Mouse (Mus musculus) MEL (cell line): ENCODE data around the gene Dennd4a. TPM values are rescaled to one million over a fixed set of nuclear protein-coding genes. Genes with fewer than 3 reads are reported as not detected.

Experiments used
- DNase-seq: peaks from one replicate; pipeline ENCODE4 v3.0.0; 2011; ENCODE audit warnings: low read depth, low spot score
- H3K27ac ChIP-seq: 2 replicates; pipeline ENCODE4 v1.5.1; 2012; ENCODE audit warnings: low read depth, mild to moderate bottlenecking, control low read depth, low read length, moderate library complexity; ENCODE audit not compliant: control insufficient read depth
- H3K27me3 ChIP-seq, 2 experiments: fragments of 150-350 bp in 1 of 2; sonication (generic) in 1 of 2; 2 replicates each; pipeline ENCODE4 v1.6.1; 2012; ENCODE audit warnings: low read length in 2 of 2, mild to moderate bottlenecking in 2 of 2, improper control_type of control experiment in 1 of 2, moderate library complexity in 1 of 2; ENCODE audit not compliant: insufficient read depth in 2 of 2, control insufficient read depth in 1 of 2
- H3K36me3 ChIP-seq, 2 experiments: 2 replicates each; pipeline ENCODE4 v1.6.1; 2012 to 2014; ENCODE audit warnings: low read length in 2 of 2, improper control_type of control experiment in 1 of 2, inconsistent platforms in 1 of 2, mild to moderate bottlenecking in 1 of 2; ENCODE audit not compliant: insufficient read depth in 2 of 2, control insufficient read depth in 1 of 2
- H3K4me1 ChIP-seq, 2 experiments: fragments of 150-350 bp in 1 of 2; sonication (generic) in 1 of 2; 2 replicates each; pipeline ENCODE4 v1.6.1; 2012; ENCODE audit warnings: low read length in 2 of 2, improper control_type of control experiment in 1 of 2, mild to moderate bottlenecking in 1 of 2; ENCODE audit not compliant: insufficient read depth in 2 of 2, control insufficient read depth in 1 of 2
- H3K4me3 ChIP-seq, 2 experiments: fragments of 150-350 bp in 1 of 2; sonication (generic) in 1 of 2; 2 replicates each; pipeline ENCODE4 v1.5.1; 2012; ENCODE audit warnings: low read depth in 2 of 2, low read length in 2 of 2, mild to moderate bottlenecking in 2 of 2, moderate library complexity in 2 of 2, control low read depth in 1 of 2, improper control_type of control experiment in 1 of 2; ENCODE audit not compliant: control insufficient read depth in 1 of 2, insufficient read depth in 1 of 2
- H3K79me2 ChIP-seq: 2 replicates; pipeline ENCODE4 v1.6.1; 2012; ENCODE audit warnings: mild to moderate bottlenecking, low read length, moderate library complexity; ENCODE audit not compliant: control insufficient read depth, poor library complexity, insufficient read depth
- H3K9ac ChIP-seq: 2 replicates; pipeline ENCODE4 v1.6.1; 2012; ENCODE audit warnings: low read depth, mild to moderate bottlenecking, control low read depth, low read length, moderate library complexity; ENCODE audit not compliant: control insufficient read depth, poor library complexity, severe bottlenecking
- H3K9me3 ChIP-seq: fragments of 150-350 bp; sonication (generic); replicated peaks from 2 replicates; pipeline ENCODE4 v1.6.1; 2012; ENCODE audit warnings: mild to moderate bottlenecking, low read length, improper control_type of control experiment, moderate library complexity; ENCODE audit not compliant: insufficient read depth
- BHLHE40 ChIP-seq: IDR thresholded peaks from 2 replicates; pipeline ENCODE4 v1.6.1; 2012; ENCODE audit warnings: low read depth, mild to moderate bottlenecking, inconsistent platforms, low read length, improper control_type of control experiment, borderline replicate concordance
- CHD2 ChIP-seq: IDR thresholded peaks from 2 replicates; pipeline ENCODE4 v1.6.1; 2011; ENCODE audit warnings: low read length, improper control_type of control experiment
- CTCF ChIP-seq, 3 experiments: IDR thresholded peaks in 2 of 3; conservative IDR thresholded peaks in 1 of 3; 2 replicates each; pipeline ENCODE4 v1.5.1; 2011 to 2012; ENCODE audit warnings: low read length in 3 of 3, low read depth in 2 of 3, mild to moderate bottlenecking in 2 of 3, improper control_type of control experiment in 1 of 3, inconsistent platforms in 1 of 3, mixed read lengths in 1 of 3, moderate library complexity in 1 of 3; ENCODE audit not compliant: control insufficient read depth in 1 of 3, insufficient read depth in 1 of 3, poor library complexity in 1 of 3, severe bottlenecking in 1 of 3
- ETS1 ChIP-seq: IDR thresholded peaks from 2 replicates; pipeline ENCODE4 v1.6.1; 2012; ENCODE audit warnings: low read depth, mild to moderate bottlenecking, inconsistent platforms, low read length, improper control_type of control experiment, moderate library complexity
- GATA1 ChIP-seq: IDR thresholded peaks from 2 replicates; pipeline ENCODE4 v1.6.1; 2011; ENCODE audit warnings: low read depth, low read length, improper control_type of control experiment
- KAT2A ChIP-seq: conservative IDR thresholded peaks from 2 replicates; pipeline ENCODE4 v1.6.1; 2012; ENCODE audit warnings: low read depth, low read length, improper control_type of control experiment, inconsistent platforms
- MAZ ChIP-seq: IDR thresholded peaks from 2 replicates; pipeline ENCODE4 v1.6.1; 2012; ENCODE audit warnings: low read depth, mild to moderate bottlenecking, inconsistent platforms, low read length, improper control_type of control experiment
- MYC ChIP-seq: IDR thresholded peaks from 2 replicates; pipeline ENCODE4 v1.6.1; 2011; ENCODE audit warnings: low read depth, mild to moderate bottlenecking, low read length, improper control_type of control experiment, moderate library complexity
- NRF1 ChIP-seq: IDR thresholded peaks from 2 replicates; pipeline ENCODE4 v1.6.1; 2014; ENCODE audit warnings: low read depth, mild to moderate bottlenecking, inconsistent platforms, low read length, improper control_type of control experiment, moderate library complexity; ENCODE audit not compliant: poor library complexity, insufficient read depth, severe bottlenecking
- POLR2AphosphoS2 ChIP-seq: IDR thresholded peaks from 2 replicates; pipeline ENCODE4 v1.6.1; 2011; ENCODE audit warnings: low read length, improper control_type of control experiment
- RAD21 ChIP-seq: IDR thresholded peaks from 2 replicates; pipeline ENCODE4 v1.6.1; 2011; ENCODE audit warnings: mild to moderate bottlenecking, low read depth, low read length, improper control_type of control experiment
- SIN3A ChIP-seq: IDR thresholded peaks from 2 replicates; pipeline ENCODE4 v1.6.1; 2012; ENCODE audit warnings: low read length, improper control_type of control experiment, inconsistent platforms
- SMC3 ChIP-seq: IDR thresholded peaks from 2 replicates; pipeline ENCODE4 v1.6.1; 2011; ENCODE audit warnings: low read depth, low read length, improper control_type of control experiment
- TAL1 ChIP-seq: IDR thresholded peaks from 2 replicates; pipeline ENCODE4 v1.6.1; 2012; ENCODE audit warnings: mild to moderate bottlenecking, inconsistent platforms, low read length, moderate library complexity, mixed read lengths
- TCF12 ChIP-seq: IDR thresholded peaks from 2 replicates; pipeline ENCODE4 v1.6.1; 2014; ENCODE audit warnings: low read depth, mild to moderate bottlenecking, inconsistent platforms, low read length, improper control_type of control experiment, moderate library complexity
- ZC3H11A ChIP-seq: IDR thresholded peaks from 2 replicates; pipeline ENCODE4 v1.6.1; 2012; ENCODE audit warnings: low read depth, mild to moderate bottlenecking, inconsistent platforms, low read length, improper control_type of control experiment
- ZKSCAN1 ChIP-seq: IDR thresholded peaks from 2 replicates; pipeline ENCODE4 v1.6.1; 2012; ENCODE audit warnings: low read depth, mild to moderate bottlenecking, inconsistent platforms, low read length, improper control_type of control experiment, moderate library complexity
- ZNF384 ChIP-seq: IDR thresholded peaks from 2 replicates; pipeline ENCODE4 v1.6.1; 2012; ENCODE audit warnings: low read depth, mild to moderate bottlenecking, inconsistent platforms, low read length, improper control_type of control experiment
- polyA plus RNA-seq, 2 experiments: library from polyadenylated mRNA; stranded (reverse) in 1 of 2; unstranded in 1 of 2; fragments of >175 nt in 1 of 2; fragments of >200 nt in 1 of 2; gene quantifications; 2 replicates each; pipeline versions ENCODE4 v1.2.1 to v1.2.4; 2012; ENCODE audit warnings: low replicate concordance in 2 of 2, low read depth in 1 of 2; ENCODE audit not compliant: insufficient read length in 2 of 2, insufficient read depth in 1 of 2, missing spikeins in 1 of 2
- total RNA-seq: library from RNA; depleted of rRNA; stranded (reverse); fragments of 300-350 nt; gene quantifications from 2 replicates; pipeline ENCODE4 v1.2.3, GENCODE M21; 2012

The Dennd4a gene
- total and polyA plus RNA-seq, 3 experiments: 7.7 to 74.8 (median 24.9) TPM

DNA sequence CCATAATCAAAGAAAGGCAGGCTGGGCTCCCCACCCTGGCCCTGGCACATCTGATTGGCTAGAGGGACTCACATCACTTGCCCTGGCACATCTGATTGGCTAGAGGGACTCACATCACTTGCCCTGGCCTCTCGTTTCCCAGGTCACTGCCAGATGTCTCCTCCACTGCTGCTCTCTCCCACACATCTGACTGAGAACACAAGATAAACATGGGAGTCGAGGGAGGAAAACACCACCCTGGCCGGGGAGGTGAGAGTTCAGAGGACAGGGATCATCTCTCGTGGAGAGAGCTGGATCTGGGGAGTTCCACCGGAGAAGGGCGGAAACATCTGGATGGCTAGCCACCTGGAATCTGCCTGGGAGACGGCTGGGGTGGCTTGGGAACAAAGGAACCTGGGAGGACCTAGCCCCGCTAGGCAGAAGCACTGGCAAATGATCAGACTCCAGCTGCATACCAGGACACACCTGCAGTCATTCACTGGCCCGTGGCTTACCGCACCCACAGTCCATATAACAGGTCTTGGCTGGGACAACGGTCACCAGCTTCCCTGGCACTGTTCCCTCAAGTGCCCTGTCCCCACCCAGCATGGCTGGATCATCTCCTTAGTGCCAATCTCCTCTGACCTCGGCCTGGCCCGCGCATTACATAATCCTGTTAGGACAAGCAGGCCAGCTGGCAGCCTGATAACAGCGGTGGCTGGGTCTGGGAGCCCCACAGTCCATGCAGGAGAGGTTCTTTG is 123.0 kb downstream of the Dennd4a start:
- H3K27me3 ChIP-seq: no peaks in the 10 kb centered on the region
- H3K27ac ChIP-seq: no peak overlapping the region
- H3K4me3 ChIP-seq: no peak overlapping the region
- peak; percentile 70 for DNase-seq
- H3K79me2 ChIP-seq: no peaks in the 10 kb centered on the region
- H3K9ac ChIP-seq: no peak overlapping the region
- peaks cover 6 to 41% of the 10 kb centered on the region in 2 experiments; a peak in 3 of 4 replicates for H3K4me1 ChIP-seq
- H3K9me3 ChIP-seq: no peaks in the 10 kb centered on the region
- TF ChIP-seq KAT2A (no peak), POLR2AphosphoS2 (no peak), GATA1 (no peak), TAL1 (0 out of 2 replicates have a peak, but pooled peaks have one; percentile 2)
- H3K36me3 ChIP-seq: peaks cover 0 to 6% of the 10 kb centered on the region in 2 experiments; a peak in 2 of 4 replicates

DNA sequence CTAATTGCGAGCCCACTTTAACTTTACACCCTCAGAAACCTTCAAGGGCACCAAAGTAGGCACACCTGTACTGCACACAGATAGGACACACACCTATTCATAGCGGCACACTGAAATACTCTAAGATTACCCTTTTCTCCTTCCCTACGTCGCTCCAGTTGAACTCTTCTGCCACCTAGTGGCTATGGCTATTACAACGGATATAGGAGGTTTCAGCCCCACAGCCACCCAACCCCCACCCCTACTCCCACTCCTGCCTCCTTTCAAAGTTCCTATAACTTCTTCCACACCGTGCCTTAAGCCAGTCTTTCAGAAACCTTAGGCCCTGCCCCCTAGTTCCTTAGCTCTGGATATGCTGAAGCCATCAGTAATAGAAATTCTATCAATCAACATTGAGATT is 125.4 kb downstream of the Dennd4a start:
- H3K27ac ChIP-seq: no peak overlapping the region
- TF ChIP-seq ZNF384 (peak; percentile 39; the same call in 1 of the 2 replicates), SMC3 (peak; percentile 84), TCF12 (no peak), MYC (peak; percentile 23; the same call in 1 of the 2 replicates), RAD21 (peak; percentile 89), NRF1 (no peak), ETS1 (0 out of 2 replicates have a peak, but pooled peaks have one; percentile 16), CTCF (IDR thresholded peaks at IDR 0.05 in 2 of 3, conservative IDR thresholded peaks at IDR 0.05 in 1 of 3; ENCODE audit: control insufficient read depth in 1 of 3, insufficient read depth in 1 of 3, low read depth in 2 of 3, low read length in 3 of 3, poor library complexity in 1 of 3, severe bottlenecking in 1 of 3) (peak; percentile 69 to 89 (median 88)), GATA1 (peak; percentile 7; the same call in 1 of the 2 replicates), ZC3H11A (peak; percentile 79), BHLHE40 (peak; percentile 59; the same call in 1 of the 2 replicates), ZKSCAN1 (no peak), CHD2 (peak; percentile 61; the same call in 1 of the 2 replicates), SIN3A (no peak; the same call in 1 of the 2 replicates), MAZ (0 out of 2 replicates have a peak, but pooled peaks have one; percentile 51)
- peak; percentile 82 for DNase-seq
- no peak overlapping the region for H3K9ac ChIP-seq
- peak overlapping the region in 1 of 2 experiments; percentile 16; a peak in 2 of 4 replicates for H3K4me3 ChIP-seq
- H3K79me2 ChIP-seq: no peaks in the 10 kb centered on the region
- H3K36me3 ChIP-seq: peaks cover 0 to 16% of the 10 kb centered on the region in 2 experiments; a peak in 2 of 4 replicates
- peaks cover 12 to 53% of the 10 kb centered on the region in 2 experiments; a peak in 3 of 4 replicates for H3K4me1 ChIP-seq
- no peaks in the 10 kb centered on the region for H3K9me3 ChIP-seq
- no peaks in the 10 kb centered on the region for H3K27me3 ChIP-seq
